Mouse (Mus musculus) gastrocnemius, postnatal 25 days (tissue): ENCODE data around the gene Rnf181. TPM values are rescaled to one million over a fixed set of nuclear protein-coding genes. Genes with fewer than 3 reads are reported as not detected.

Experiments
- DNase-seq: peaks from one replicate; pipeline ENCODE4 v3.0.0; 2022
- total RNA-seq, 2 experiments: library from RNA; stranded (reverse); gene quantifications; 1 replicate in 1 of 2; 2 replicates in 1 of 2; pipeline ENCODE4 v1.2.3; 2021

Gene Rnf181
- total RNA-seq, 2 experiments from 2014 or later, result 23.8 to 28.8 TPM

DNA sequence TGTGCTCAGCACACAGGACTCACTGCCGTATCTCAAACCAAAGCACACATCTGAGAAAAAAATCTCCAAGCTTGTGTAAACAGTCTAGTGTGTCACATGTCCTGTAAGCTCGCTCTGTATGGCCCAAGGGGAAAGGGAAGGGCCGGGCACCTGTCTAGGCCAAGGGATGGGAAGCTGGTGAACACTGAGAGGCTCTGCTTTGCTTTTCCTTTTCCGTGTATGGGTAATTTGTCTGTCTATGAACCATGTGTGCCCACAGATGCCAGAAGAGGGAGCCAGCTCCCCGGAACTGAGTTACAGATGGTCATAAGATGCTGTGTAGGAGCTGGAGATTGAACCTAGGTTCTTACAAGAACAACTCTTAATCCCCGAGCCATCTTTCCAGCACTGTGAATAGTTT, 40.5 kb downstream of the Rnf181 start:
- no peak for DNase-seq

DNA sequence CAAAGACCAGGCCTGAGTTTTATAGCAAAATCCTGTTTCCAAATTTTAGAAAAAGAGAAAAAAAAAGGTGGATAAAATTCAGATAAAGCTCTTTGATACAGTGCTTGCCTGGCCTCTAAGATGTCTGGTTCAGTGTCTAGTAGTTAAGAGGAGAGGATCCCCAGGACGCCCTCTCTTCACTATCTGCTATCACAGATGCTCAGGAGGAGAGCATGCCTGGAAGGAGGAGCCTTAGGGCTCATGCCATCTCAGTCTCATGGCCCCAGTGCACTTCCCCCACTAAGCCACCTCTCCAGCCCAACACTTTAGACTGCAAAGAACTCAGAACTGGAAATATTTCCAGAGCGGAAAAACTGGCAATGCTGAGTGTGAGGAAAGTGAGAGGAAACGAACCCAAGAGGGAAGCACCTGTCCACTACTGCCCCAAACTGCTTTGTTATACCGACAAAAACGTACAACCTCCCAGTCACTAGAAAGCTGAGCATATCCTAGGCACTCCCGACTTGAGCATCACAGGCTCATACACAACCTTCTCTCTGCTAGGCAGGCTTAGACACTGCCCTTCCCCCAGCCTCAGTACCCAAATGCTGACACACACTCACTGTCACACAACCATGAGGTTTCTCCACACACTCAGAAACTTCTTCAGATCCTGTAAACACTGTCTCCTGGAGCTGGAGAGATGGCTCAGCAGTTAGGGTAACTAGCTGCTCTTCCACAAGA, 42.8 kb downstream of the Rnf181 start:
- no peak for DNase-seq

DNA sequence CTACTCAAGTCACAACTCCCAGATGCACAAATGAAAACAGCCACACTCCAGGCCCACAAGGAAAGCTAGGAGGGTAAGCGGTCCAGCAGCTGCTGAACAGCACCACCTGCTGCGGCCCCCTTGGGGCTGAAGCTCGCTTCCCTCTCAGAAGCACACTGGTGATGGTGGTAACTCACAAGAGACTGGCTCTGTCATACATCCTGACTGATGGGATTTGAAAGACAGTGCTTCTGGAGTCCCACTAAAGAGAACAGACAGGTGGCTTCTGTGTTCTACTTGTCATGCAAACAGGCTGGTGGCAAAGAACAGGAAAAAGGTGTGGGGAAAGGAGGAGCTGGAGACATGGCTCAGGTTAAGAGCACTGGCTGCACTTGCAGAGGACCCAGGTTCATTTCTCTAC, 43.8 kb downstream of the Rnf181 start:
- no peak for DNase-seq

- no peak for DNase-seq
These were observed 47.7 kb downstream of the Rnf181 start for GRCm38 (mm10) chr6:72319019-72319418.

DNA sequence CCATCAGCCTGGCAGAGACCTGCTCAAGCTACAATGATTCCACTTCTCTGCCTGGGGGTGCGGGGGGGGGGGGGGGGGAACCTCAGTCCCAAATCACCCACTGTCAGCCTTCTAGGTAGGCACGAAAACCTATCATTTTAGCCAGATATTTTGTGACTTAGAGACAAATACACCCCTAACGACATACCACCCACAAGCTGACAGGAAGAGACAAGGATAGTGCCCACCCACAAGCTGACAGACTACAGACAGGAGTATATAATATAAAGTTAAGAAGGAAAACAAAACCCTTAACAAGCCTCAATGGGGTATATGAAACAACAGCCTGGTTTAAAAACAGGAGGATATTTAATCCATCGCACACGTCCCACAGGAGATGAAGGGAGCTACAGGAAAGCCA, 48.3 kb downstream of the Rnf181 start:
- no peak for DNase-seq

GRCm38 (mm10) chr6:72316044-72316443, 50.7 kb downstream of the Rnf181 start:
- DNase-seq, result no peak

DNA sequence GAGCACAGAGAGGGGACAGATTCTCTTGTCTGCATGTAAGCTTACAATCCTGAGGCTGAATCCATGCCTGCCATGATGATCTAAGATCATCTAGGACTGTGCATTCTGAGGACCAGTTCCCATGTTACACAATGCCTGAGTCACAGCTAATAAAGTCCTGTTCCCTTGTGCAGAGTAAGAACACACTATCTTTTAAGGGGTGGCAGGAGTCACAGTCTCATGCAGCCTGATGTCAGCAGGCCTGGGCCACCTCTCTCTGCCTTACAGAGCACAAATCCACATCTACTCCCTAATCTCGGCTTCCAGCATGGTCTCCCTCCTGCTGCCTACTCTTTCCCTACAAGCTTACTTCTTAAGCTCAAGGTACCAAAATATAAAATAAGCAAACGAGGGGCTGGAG, 51.4 kb downstream of the Rnf181 start:
- DNase-seq, result no peak

GRCm38 (mm10) chr6:72313124-72313867, 53.5 kb downstream of the Rnf181 start:
- DNase-seq, result peak; percentile 21

GRCm38 (mm10) chr6:72312198-72312597, 54.6 kb downstream of the Rnf181 start:
- DNase-seq, result no peak

Other genes with a start within 250 kb of the Rnf181 start
- gene Atoh8, start 131.4 kb downstream of the Rnf181 start, total RNA-seq, result 1 to 10 TPM; 4.5 to 7.8 TPM
- gene Sftpb, start 62.3 kb downstream of the Rnf181 start, total RNA-seq, result not detected
- 10 to 100 TPM; 18.6 to 20.3 TPM for gene Usp39, start 21.8 kb downstream of the Rnf181 start, total RNA-seq
- 10 to 100 TPM; 11.2 to 12.8 TPM for gene 0610030E20Rik, start 19.6 kb downstream of the Rnf181 start, total RNA-seq
- gene Tmem150a, start 11.5 kb downstream of the Rnf181 start, total RNA-seq, result 10 to 100 TPM; 14.8 to 17.3 TPM
- 10 to 100 TPM; 97.2 to 99.9 TPM for gene Vamp5, start 13.5 kb upstream of the Rnf181 start, total RNA-seq
- gene Vamp8, start 23.7 kb upstream of the Rnf181 start, total RNA-seq, result 10 to 100 TPM; 44.2 to 49.7 TPM
- gene Ggcx, start 47.4 kb upstream of the Rnf181 start, total RNA-seq, result 10 to 100 TPM; 12.3 to 16.4 TPM
- 100 to 1,000 TPM; 113 to 118 TPM for gene Mat2a, start 72.6 kb upstream of the Rnf181 start, total RNA-seq
- gene Sh2d6, start 154.8 kb upstream of the Rnf181 start, total RNA-seq, result 1 to 10 TPM in 1 of 2 experiments, under 1 TPM in 1; 1.00 to 1.3 TPM
- 10 to 100 TPM in 1 of 2 experiments, 1 to 10 TPM in 1; 8.1 to 10.5 TPM for gene Capg, start 177.4 kb upstream of the Rnf181 start, total RNA-seq
- gene Elmod3, start 231.5 kb upstream of the Rnf181 start, total RNA-seq, result 1 to 10 TPM; 8.6 to 9.3 TPM
- gene Retsat, start 231.5 kb upstream of the Rnf181 start, total RNA-seq, result 10 to 100 TPM; 55.9 to 73.4 TPM